ENCODE assay signal across 28 mouse cellular contexts in genomic region chr1:87763821-87764220, GRCm38 (mm10). TPM values are rescaled to one million over a fixed set of nuclear protein-coding genes. Genes with fewer than 3 reads are reported as not detected.
DNase-seq lines count a peak whose midpoint lies in the region; ATAC-seq lines count a peak whose summit lies in the region.
"Had no signal": no experiment of that assay in that cellular context is flagged by ENCODE, and none has a peak within 500 bp of the region (broad histone marks: within the 10 kb centered on the region; RNA-seq: fewer than 3 reads in every experiment).

No protein-coding gene starts in this region.

- H3K27me3 ChIP-seq in liver, embryonic 11.5 days (replicated peaks; ENCODE audit: control insufficient read depth, insufficient read depth, low read length) = no peaks in the 10 kb centered on the region
- no peaks in the 10 kb centered on the region for H3K27me3 ChIP-seq in liver, embryonic 16.5 days (ENCODE audit: control insufficient read depth, insufficient read depth, low read depth, low read length)
- H3K27me3 ChIP-seq: CH12.LX; hindbrain, embryonic 15.5 days; kidney, embryonic 15.5 days; lung, embryonic 15.5 days; Patski had no signal

- H3K4me2 ChIP-seq in liver, embryonic 11.5 days = peak overlapping the region; percentile 15; the same call in 1 of the 2 replicates
- peak overlapping the region; percentile 2 for H3K4me2 ChIP-seq in liver, embryonic 16.5 days (ENCODE audit: low read depth, low read length)
- H3K4me2 ChIP-seq: hindbrain, embryonic 15.5 days; kidney, embryonic 15.5 days; lung, embryonic 15.5 days had no signal

- peaks cover 14% of the 10 kb centered on the region for H3K4me1 ChIP-seq in liver, embryonic 11.5 days (replicated peaks; ENCODE audit: control insufficient read depth, insufficient read depth, low read length)
- H3K4me1 ChIP-seq in liver, embryonic 16.5 days (ENCODE audit: control insufficient read depth, low read depth, low read length) = peaks cover 12% of the 10 kb centered on the region
- H3K4me1 ChIP-seq: hindbrain, embryonic 10.5 days; hindbrain, embryonic 15.5 days; kidney, embryonic 15.5 days; lung, embryonic 15.5 days had no signal

- peak overlapping the region; percentile 66; the same call in 1 of the 2 replicates for H3K27ac ChIP-seq in liver, embryonic 11.5 days (ENCODE audit: low read depth, low read length)
- H3K27ac ChIP-seq in liver, embryonic 16.5 days (ENCODE audit: low read length) = peak overlapping the region; percentile 76
- H3K27ac ChIP-seq: gastrocnemius, adult 2 months; hindbrain, embryonic 10.5 days; hindbrain, embryonic 15.5 days; kidney, embryonic 15.5 days; layer of hippocampus, adult 2 months; lung, embryonic 15.5 days had no signal

- H3K36me3 ChIP-seq in liver, embryonic 11.5 days (ENCODE audit: control insufficient read depth, insufficient read depth, low read length) = peaks cover 61% of the 10 kb centered on the region
- H3K36me3 ChIP-seq in liver, embryonic 16.5 days (ENCODE audit: control insufficient read depth, insufficient read depth) = peaks cover 44% of the 10 kb centered on the region

- DNase-seq in heart, adult 11 months = peak; percentile 22
- DNase-seq in heart, adult 18-20 months = no peak
- no peak for DNase-seq in liver, embryonic 11.5 days (ENCODE audit: low spot score)
- DNase-seq in lung, postnatal 25 days (ENCODE audit: low spot score) = no peak
- DNase-seq in left cerebral cortex, adult 8-10 months (ENCODE audit: low spot score in 2 of 2) = no peak
- DNase-seq: adrenal gland, postnatal 10 days; cerebellum, adult 18-20 months; cerebellum, postnatal 14 days; gastrocnemius, adult 2 months; heart, postnatal 14 days; kidney, adult 18-20 months; kidney, postnatal 25 days; left cerebral cortex, postnatal 4 days; lung, postnatal 4 days; right cerebral cortex, postnatal 25 days; thymus, postnatal 14 days had no signal

- no peak overlapping the region for H3K9ac ChIP-seq in liver, embryonic 11.5 days (ENCODE audit: low read depth, low read length)
- no peak overlapping the region for H3K9ac ChIP-seq in liver, embryonic 16.5 days (ENCODE audit: low read depth, low read length)
- H3K9ac ChIP-seq: hindbrain, embryonic 15.5 days; kidney, embryonic 15.5 days; lung, embryonic 15.5 days had no signal

- no peaks in the 10 kb centered on the region for H3K9me3 ChIP-seq in liver, embryonic 11.5 days (ENCODE audit: control insufficient read depth, low read length)
- H3K9me3 ChIP-seq in liver, embryonic 16.5 days (replicated peaks; ENCODE audit: control insufficient read depth, low read length) = no peaks in the 10 kb centered on the region
- H3K9me3 ChIP-seq: hindbrain, embryonic 10.5 days; hindbrain, embryonic 15.5 days; kidney, embryonic 15.5 days; lung, embryonic 15.5 days had no signal

- 49% methylated on average over 3 of the region's 3 CpGs for WGBS in liver, embryonic 11.5 days
- 18% methylated on average over 3 of the region's 3 CpGs for WGBS in liver, embryonic 16.5 days (ENCODE audit: insufficient replicate concordance)

- ATAC-seq in liver, embryonic 11.5 days (replicated peaks; ENCODE audit: low FRiP score) = peak; percentile 79
- peak; percentile 81 for ATAC-seq in liver, embryonic 16.5 days (ENCODE audit: low read depth)
- ATAC-seq in inflammation-experienced regulatory T-cells, adult 6 months = no peak
- ATAC-seq: forebrain, embryonic 16.5 days; midbrain, embryonic 16.5 days; Patski had no signal

- no peak overlapping the region for H3K4me3 ChIP-seq in liver, embryonic 11.5 days (ENCODE audit: low read depth, low read length)
- no peak overlapping the region for H3K4me3 ChIP-seq in liver, embryonic 16.5 days (ENCODE audit: low read depth, low read length)
- H3K4me3 ChIP-seq: erythroblast, embryonic 14.5 days; gastrocnemius, adult 2 months; hindbrain, embryonic 10.5 days; hindbrain, embryonic 15.5 days; kidney, embryonic 15.5 days; layer of hippocampus, adult 2 months; lung, embryonic 15.5 days had no signal

RNA-seq across cellular contexts. Expression of gene Atg16l1, which starts 8.2 kb away (rescaled TPM):
- 10 to 100 TPM; 27.8 to 32.3 TPM for total RNA-seq in heart, adult 18-20 months (2021)
- polyA plus RNA-seq in liver, embryonic 11.5 days (2014; fragmentation: Nextera tagmentation; extraction: Ambion mirVana) = 27.3 and 29.4 TPM in 2 replicates
- 14.0 and 14.7 TPM in 2 replicates for polyA plus RNA-seq in liver, embryonic 16.5 days (2015; fragmentation: Nextera tagmentation; extraction: Ambion mirVana)
- 10 to 100 TPM; 12.6 to 23.9 (median 21.1) TPM for polyA plus RNA-seq in inflammation-experienced regulatory T-cells, adult 6 months (2017; shearing (Covaris generic))
- 10 to 100 TPM; 61.4 to 72.4 (median 68.5) TPM for total RNA-seq in left cerebral cortex, adult 8-10 months (2022)

RNA-seq across cellular contexts. Expression of gene Sag, which starts 39.7 kb away (rescaled TPM):
- under 1 TPM; 0.15 to 0.33 TPM for total RNA-seq in heart, adult 18-20 months (2021)
- polyA plus RNA-seq in liver, embryonic 11.5 days (2014; fragmentation: Nextera tagmentation; extraction: Ambion mirVana) = 3.0 and 3.3 TPM in 2 replicates
- polyA plus RNA-seq in liver, embryonic 16.5 days (2015; fragmentation: Nextera tagmentation; extraction: Ambion mirVana) = 0.46 and 0.50 TPM in 2 replicates
- 1 to 10 TPM; 1.7 to 5.3 (median 4.2) TPM for polyA plus RNA-seq in inflammation-experienced regulatory T-cells, adult 6 months (2017; shearing (Covaris generic))
- total RNA-seq in left cerebral cortex, adult 8-10 months (2022) = 1 to 10 TPM; 1.7 to 2.4 (median 1.9) TPM
- polyA plus RNA-seq: erythroblast, embryonic 14.5 days had no signal
